Mouse (Mus musculus) hematopoietic stem cell, adult 5-6 weeks (primary cell): ENCODE measurements around the gene Irs3. TPM values are rescaled to one million over a fixed set of nuclear protein-coding genes. Genes with fewer than 3 reads are reported as not detected.
"Not testable (repeated sequence)": the region's sequence is repeated elsewhere in the genome, so short reads cannot be mapped to it uniquely, and the experiment has no call there.

ENCODE experiments used
- ATAC-seq, 2 experiments: fragments of 125-278 bp in 1 of 2; replicated peaks in 1 of 2; 2 replicates each; pipeline ENCODE4 v1.8.0; 2016 to 2017; ENCODE audit warnings: inconsistent platforms in 2 of 2, mild to moderate bottlenecking in 2 of 2, moderate number of reproducible peaks in 2 of 2, low read depth in 1 of 2, moderate TSS enrichment in 1 of 2; ENCODE audit not compliant: low FRiP score in 2 of 2, poor library complexity in 2 of 2, severe bottlenecking in 2 of 2, insufficient read depth in 1 of 2, low TSS enrichment in 1 of 2
- total RNA-seq: library from RNA; stranded (forward); fragments of 172-1452, 232-1000 nt; gene quantifications from 2 replicates; pipeline ENCODE4 v1.2.3, GENCODE M21; 2017

Irs3 gene
- total RNA-seq, 1 experiment from 2014 or later, result not detected

GRCm38 (mm10) chr5:137631591-137631990, 13.9 kb downstream of the Irs3 start:
- no peak for ATAC-seq

GRCm38 (mm10) chr5:137631171-137631570, 14.3 kb downstream of the Irs3 start:
- ATAC-seq, result peak; percentile 57 to 65

- ATAC-seq, result no peak
Observed at GRCm38 (mm10) chr5:137630602-137631001, 14.9 kb downstream of the Irs3 start.

- ATAC-seq, result no peak
Observed at GRCm38 (mm10) chr5:137629906-137630545, 15.5 kb downstream of the Irs3 start.

GRCm38 (mm10) chr5:137629306-137629721, 16.2 kb downstream of the Irs3 start:
- ATAC-seq, result peak in 1 of 2 experiments; percentile 1; a peak in 1 of 4 replicates

GRCm38 (mm10) chr5:137628498-137629305, 16.8 kb downstream of the Irs3 start, which contains the start of the genes Fbxo24, Lrch4 and Gm20605:
TSS of gene Fbxo24 (minus strand) at chr5:137629002.
TSS of gene Lrch4 (plus strand) at chr5:137629121.
TSS of gene Gm20605 (plus strand) at chr5:137629175.
- peak; percentile 85 to 88 for ATAC-seq

GRCm38 (mm10) chr5:137627991-137628390, 17.5 kb downstream of the Irs3 start:
- no peak for ATAC-seq

- no peak for ATAC-seq
Observed at GRCm38 (mm10) chr5:137623937-137624530, 21.5 kb downstream of the Irs3 start.

GRCm38 (mm10) chr5:137615347-137615746, 30.2 kb downstream of the Irs3 start:
- no peak for ATAC-seq

GRCm38 (mm10) chr5:137614921-137615320, 30.6 kb downstream of the Irs3 start:
- ATAC-seq, result not testable (repeated sequence)

- ATAC-seq, result no peak
Observed at GRCm38 (mm10) chr5:137613550-137613949, 32.0 kb downstream of the Irs3 start, which contains the start of gene Pcolce. TSS of gene Pcolce (minus strand) at chr5:137613784.

- ATAC-seq, result no peak
Observed at GRCm38 (mm10) chr5:137613076-137613475, 32.4 kb downstream of the Irs3 start.

GRCm38 (mm10) chr5:137611245-137611602, 34.3 kb downstream of the Irs3 start:
- no peak for ATAC-seq

GRCm38 (mm10) chr5:137610548-137611244, 34.8 kb downstream of the Irs3 start:
- no peak for ATAC-seq

GRCm38 (mm10) chr5:137610056-137610455, 35.5 kb downstream of the Irs3 start:
- ATAC-seq, result no peak

- ATAC-seq, result no peak
Observed at GRCm38 (mm10) chr5:137609292-137609691, 36.2 kb downstream of the Irs3 start.

- ATAC-seq, result no peak
Observed at GRCm38 (mm10) chr5:137608654-137609190, 36.8 kb downstream of the Irs3 start.
